Mouse (Mus musculus) liver, embryonic 14.5 days (tissue): ENCODE results near the gene Hdac1.

ENCODE experiments used
- CTCF ChIP-seq: IDR thresholded peaks from 2 replicates; pipeline ENCODE4 v1.5.1; 2016; ENCODE audit warnings: antibody characterized with exemption, low read depth, control low read depth
- EP300 ChIP-seq: IDR thresholded peaks from 2 replicates; pipeline ENCODE4 v1.6.1; 2016; ENCODE audit warnings: antibody characterized with exemption, low read depth

DNA sequence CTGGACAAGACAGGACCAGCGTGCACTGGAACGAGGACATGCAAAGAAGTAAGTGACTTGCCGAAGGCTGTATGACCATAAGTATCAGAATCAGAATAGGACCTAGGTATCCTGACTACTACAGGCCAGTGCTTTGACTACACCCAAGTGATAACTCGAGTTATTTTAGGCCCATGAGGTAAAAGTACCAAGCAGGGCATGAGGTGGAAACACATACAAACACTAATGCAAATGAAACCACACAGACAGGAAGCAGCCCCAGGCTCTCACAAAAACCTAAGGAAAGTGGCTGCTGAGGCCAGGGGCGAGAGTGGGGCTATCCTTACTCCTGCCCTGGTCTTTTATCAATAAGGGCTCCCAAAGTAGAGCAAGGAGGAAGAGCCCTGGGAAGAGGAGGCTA is 17.2 kb downstream of the Hdac1 start:
- no peak for TF ChIP-seq CTCF
- no peak for TF ChIP-seq EP300
